Mouse (Mus musculus) G1E (cell line): ENCODE measurements around the gene Rnf133.

Source experiments
- CTCF ChIP-seq: IDR thresholded peaks from 2 replicates; pipeline ENCODE4 v1.5.1; 2012; ENCODE audit warnings: low read depth, low read length, inconsistent platforms, mixed read lengths
- GATA1 ChIP-seq: IDR thresholded peaks from 2 replicates; pipeline ENCODE4 v1.6.1; 2012; ENCODE audit warnings: borderline replicate concordance, low read length, inconsistent platforms, mixed read lengths
- GATA2 ChIP-seq: IDR thresholded peaks from 2 replicates; pipeline ENCODE4 v1.6.1; 2012; ENCODE audit warnings: low read depth, low read length, inconsistent platforms, borderline replicate concordance
- POLR2AphosphoS5 ChIP-seq: IDR thresholded peaks from 2 replicates; pipeline ENCODE4 v1.6.1; 2012; ENCODE audit warnings: low read depth, low read length, inconsistent platforms; ENCODE audit not compliant: insufficient replicate concordance
- TAL1 ChIP-seq: conservative IDR thresholded peaks from 2 replicates; pipeline ENCODE4 v1.6.1; 2012; ENCODE audit warnings: low read depth, low read length, inconsistent platforms, mixed read lengths

DNA sequence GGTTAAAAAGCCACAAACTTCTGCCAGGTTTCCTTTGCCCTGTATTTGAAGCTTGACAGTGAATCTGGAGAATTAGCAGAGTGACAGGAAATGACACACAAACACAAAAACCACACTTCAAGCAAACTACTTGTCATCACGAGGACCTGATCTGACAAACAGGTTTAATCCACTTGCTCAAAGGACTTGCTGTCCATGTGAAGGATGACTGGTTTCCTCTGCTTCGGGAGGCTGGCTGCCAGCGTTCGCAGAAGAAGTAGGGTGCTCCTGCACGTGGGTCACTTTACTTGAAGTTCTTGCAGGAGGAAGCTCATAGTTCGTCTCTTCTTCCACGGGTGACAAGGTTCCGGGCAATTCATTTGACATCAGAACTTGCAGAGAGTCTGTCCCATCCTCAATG lies 1.4 kb downstream of the Rnf133 start:
- TF ChIP-seq CTCF (no peak), GATA1 (no peak), TAL1 (no peak), GATA2 (no peak), POLR2AphosphoS5 (no peak)
